Mouse (Mus musculus) lung, embryonic 14.5 days (tissue): Measurements from ENCODE around the gene Qpct. TPM values are rescaled to one million over a fixed set of nuclear protein-coding genes. Genes with fewer than 3 reads are reported as not detected.

Experiments used
- ATAC-seq: fragments of 200-750 bp; cut with Nextera tagmentation; 2 replicates; pipeline ENCODE4 v1.8.0; 2017; ENCODE audit warnings: mild to moderate bottlenecking, moderate TSS enrichment, moderate library complexity; ENCODE audit not compliant: insufficient read depth
- DNase-seq: peaks from one replicate; pipeline ENCODE4 v3.0.0-alpha.2; 2015
- H3K27ac ChIP-seq: fragments of 300-500 bp; sonication (generic); 2 replicates; pipeline ENCODE4 v1.5.1; 2014; ENCODE audit warnings: low read depth, mild to moderate bottlenecking, moderate library complexity
- H3K27me3 ChIP-seq: fragments of 300-500 bp; sonication (generic); 2 replicates; pipeline ENCODE4 v1.6.1; 2014; ENCODE audit warnings: low read length, control low read depth; ENCODE audit not compliant: insufficient read depth
- H3K36me3 ChIP-seq: fragments of 300-500 bp; sonication (generic); 2 replicates; pipeline ENCODE4 v1.6.1; 2014; ENCODE audit warnings: control low read depth; ENCODE audit not compliant: insufficient read depth
- H3K4me1 ChIP-seq: fragments of 300-500 bp; sonication (generic); 2 replicates; pipeline ENCODE4 v1.6.1; 2014; ENCODE audit warnings: antibody characterized with exemption, control low read depth; ENCODE audit not compliant: insufficient read depth
- H3K4me2 ChIP-seq: fragments of 300-500 bp; sonication (generic); 2 replicates; pipeline ENCODE4 v1.6.1; 2014; ENCODE audit warnings: mild to moderate bottlenecking
- H3K4me3 ChIP-seq: fragments of 300-500 bp; sonication (generic); 2 replicates; pipeline ENCODE4 v1.5.1; 2014; ENCODE audit warnings: low read depth, low read length
- H3K9ac ChIP-seq: fragments of 300-500 bp; sonication (generic); 2 replicates; pipeline ENCODE4 v1.6.1; 2014
- H3K9me3 ChIP-seq: fragments of 300-500 bp; sonication (generic); 2 replicates; pipeline ENCODE4 v1.6.1; 2016; ENCODE audit warnings: low read depth, low read length, control low read depth
- CTCF ChIP-seq: IDR thresholded peaks from 2 replicates; pipeline ENCODE4 v1.5.1; 2016; ENCODE audit warnings: antibody characterized with exemption, low read depth
- WGBS: fragments of 180-500 bp; shearing (Covaris S2); extraction: QIAGEN DNeasy Blood & Tissue Kit; methylation state at CpG from one replicate; pipeline ENCODE4 v1.1.7; 2014; 5-methylcytosine and 5-hydroxymethylcytosine counted together
- polyA plus RNA-seq: library from polyadenylated mRNA; unstranded; fragments of >200 nt; fragmentation: Nextera tagmentation; extraction: Ambion mirVana; gene quantifications from 2 replicates; pipeline ENCODE4 v1.2.1, GENCODE M21; 2014

Qpct gene
- polyA plus RNA-seq, 1 experiment from 2014 or later, result 8.0 TPM

DNA sequence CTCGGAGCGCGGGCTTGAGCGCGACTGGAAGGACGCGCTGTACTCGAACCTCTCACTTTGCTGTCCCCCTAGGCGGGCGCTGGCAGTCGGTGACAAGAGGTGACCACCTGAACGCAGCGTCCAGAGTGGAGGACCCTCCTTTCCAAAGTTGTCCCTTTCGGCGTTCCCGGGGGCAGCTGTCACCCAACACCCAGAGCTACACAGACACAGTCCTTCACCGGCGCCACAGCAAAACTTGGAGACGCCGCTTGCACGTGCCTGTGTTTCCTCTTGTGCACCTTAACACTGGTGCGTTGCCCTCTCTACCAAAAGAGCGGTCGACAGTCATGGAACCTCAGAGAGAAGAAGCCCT is 30.7 kb upstream of the Qpct start:
- no peak for TF ChIP-seq CTCF
- Histone ChIP-seq H3K27me3 (no peaks in the 10 kb centered on the region), H3K9ac (peak overlapping the region; percentile 91), H3K4me3 (peak overlapping the region; percentile 83), H3K36me3 (no peaks in the 10 kb centered on the region), H3K27ac (peak overlapping the region; percentile 93), H3K4me1 (peaks cover 10% of the 10 kb centered on the region), H3K9me3 (no peaks in the 10 kb centered on the region), H3K4me2 (peak overlapping the region; percentile 82)
- DNase-seq (no peak), ATAC-seq (peak; percentile 65)
- WGBS, result under 1% methylated on average over 24 of the region's 24 CpGs

DNA sequence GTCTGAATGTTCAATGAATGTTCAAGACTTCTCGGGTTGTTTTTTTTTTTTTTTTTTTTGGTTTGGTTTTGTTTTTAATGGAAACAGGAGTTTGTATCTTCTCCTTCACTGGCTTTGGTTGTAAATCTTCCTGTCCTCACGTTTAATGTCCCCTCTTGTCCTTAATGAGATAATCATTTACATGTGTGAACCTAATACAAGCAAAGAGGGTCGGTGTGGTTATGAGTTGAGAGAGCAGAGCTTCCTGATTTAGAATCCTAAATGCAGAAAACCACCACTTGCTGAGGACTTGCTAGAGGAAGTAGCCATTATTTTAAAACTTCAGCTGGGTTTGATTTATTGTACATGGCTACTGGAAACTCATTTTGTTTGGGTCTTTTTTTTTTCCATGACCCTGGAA is 29.0 kb upstream of the Qpct start:
- 44% methylated on average over 3 of the region's 3 CpGs for WGBS
- DNase-seq, result no peak
- H3K27me3 ChIP-seq, result no peaks in the 10 kb centered on the region
- no peak for ATAC-seq
- H3K27ac ChIP-seq, result no peak overlapping the region
- no peak for TF ChIP-seq CTCF
- peaks cover 9% of the 10 kb centered on the region for H3K4me1 ChIP-seq
- H3K9ac ChIP-seq, result no peak overlapping the region
- H3K9me3 ChIP-seq, result no peaks in the 10 kb centered on the region
- no peak overlapping the region for H3K4me2 ChIP-seq
- H3K4me3 ChIP-seq, result no peak overlapping the region
- no peaks in the 10 kb centered on the region for H3K36me3 ChIP-seq

GRCm38 (mm10) chr17:79024544-79024943 is 27.2 kb upstream of the Qpct start:
- Histone ChIP-seq H3K4me1 (no peaks in the 10 kb centered on the region), H3K27ac (no peak overlapping the region), H3K4me3 (no peak overlapping the region), H3K36me3 (no peaks in the 10 kb centered on the region), H3K4me2 (no peak overlapping the region), H3K9ac (no peak overlapping the region), H3K27me3 (no peaks in the 10 kb centered on the region), H3K9me3 (no peaks in the 10 kb centered on the region)
- TF ChIP-seq CTCF, result no peak
- DNase-seq (no peak), ATAC-seq (no peak)
- WGBS, result 58% methylated on average over 4 of the region's 4 CpGs

DNA sequence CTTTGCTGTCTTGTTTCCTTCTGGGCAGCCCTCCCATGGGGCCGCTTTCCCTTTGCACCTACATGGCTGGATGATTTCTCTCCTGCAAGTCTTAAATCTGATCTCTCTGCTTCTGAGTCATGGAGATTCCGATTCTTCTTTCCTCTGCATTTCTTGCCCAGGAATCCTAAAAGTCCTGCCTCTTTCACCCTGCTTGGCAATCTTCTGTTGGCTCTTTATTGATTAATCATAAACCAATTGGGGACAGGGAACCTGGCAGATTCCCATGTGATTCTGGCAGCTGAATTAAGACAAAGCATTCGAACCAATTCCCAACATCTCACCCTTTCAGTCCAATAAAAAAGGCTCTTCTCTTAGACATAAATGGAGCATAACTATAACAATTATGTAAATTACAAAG is 22.5 kb upstream of the Qpct start:
- H3K27ac ChIP-seq, result no peak overlapping the region
- H3K9ac ChIP-seq, result no peak overlapping the region
- H3K4me2 ChIP-seq, result no peak overlapping the region
- no peak for DNase-seq
- no peaks in the 10 kb centered on the region for H3K4me1 ChIP-seq
- no peaks in the 10 kb centered on the region for H3K9me3 ChIP-seq
- H3K36me3 ChIP-seq, result no peaks in the 10 kb centered on the region
- no peak overlapping the region for H3K4me3 ChIP-seq
- ATAC-seq, result no peak
- no peak for TF ChIP-seq CTCF
- 72% methylated on average over 3 of the region's 3 CpGs for WGBS
- no peaks in the 10 kb centered on the region for H3K27me3 ChIP-seq

GRCm38 (mm10) chr17:79031569-79031968 is 20.1 kb upstream of the Qpct start:
- Histone ChIP-seq H3K9me3 (no peaks in the 10 kb centered on the region), H3K27ac (no peak overlapping the region), H3K36me3 (no peaks in the 10 kb centered on the region), H3K9ac (no peak overlapping the region), H3K27me3 (no peaks in the 10 kb centered on the region), H3K4me2 (no peak overlapping the region), H3K4me1 (no peaks in the 10 kb centered on the region), H3K4me3 (no peak overlapping the region)
- WGBS, result 82% methylated on average over 5 of the region's 5 CpGs
- no peak for DNase-seq
- no peak for ATAC-seq
- TF ChIP-seq CTCF, result no peak

DNA sequence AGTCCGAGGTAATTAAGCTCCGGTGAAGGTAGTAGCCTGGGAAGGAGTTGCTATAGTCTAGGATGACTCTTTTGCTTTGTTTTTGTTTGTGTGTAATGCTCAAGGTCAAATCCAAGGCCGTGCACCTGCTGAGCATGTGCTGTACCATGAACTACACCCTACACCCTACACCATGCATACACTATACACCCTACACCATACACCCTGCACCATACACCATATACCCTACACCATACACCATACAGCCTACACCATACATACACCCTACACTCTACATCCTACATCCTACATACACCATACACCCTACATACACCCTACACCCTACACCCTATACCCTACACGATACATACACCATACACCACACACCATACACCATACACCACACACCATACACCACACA is 18.9 kb upstream of the Qpct start:
- no peak overlapping the region for H3K27ac ChIP-seq
- H3K4me2 ChIP-seq, result no peak overlapping the region
- H3K27me3 ChIP-seq, result no peaks in the 10 kb centered on the region
- H3K9ac ChIP-seq, result no peak overlapping the region
- no peaks in the 10 kb centered on the region for H3K4me1 ChIP-seq
- ATAC-seq, result no peak
- no peaks in the 10 kb centered on the region for H3K36me3 ChIP-seq
- WGBS, result 78% methylated on average over 4 of the region's 4 CpGs
- TF ChIP-seq CTCF, result no peak
- H3K9me3 ChIP-seq, result no peaks in the 10 kb centered on the region
- no peak for DNase-seq
- H3K4me3 ChIP-seq, result no peak overlapping the region

GRCm38 (mm10) chr17:79039660-79040059 is 12.0 kb upstream of the Qpct start:
- Histone ChIP-seq H3K9me3 (no peaks in the 10 kb centered on the region), H3K36me3 (no peaks in the 10 kb centered on the region), H3K27ac (no peak overlapping the region), H3K4me3 (no peak overlapping the region), H3K4me1 (no peaks in the 10 kb centered on the region), H3K4me2 (no peak overlapping the region), H3K27me3 (no peaks in the 10 kb centered on the region), H3K9ac (no peak overlapping the region)
- DNase-seq (no peak), ATAC-seq (no peak)
- TF ChIP-seq CTCF, result no peak

DNA sequence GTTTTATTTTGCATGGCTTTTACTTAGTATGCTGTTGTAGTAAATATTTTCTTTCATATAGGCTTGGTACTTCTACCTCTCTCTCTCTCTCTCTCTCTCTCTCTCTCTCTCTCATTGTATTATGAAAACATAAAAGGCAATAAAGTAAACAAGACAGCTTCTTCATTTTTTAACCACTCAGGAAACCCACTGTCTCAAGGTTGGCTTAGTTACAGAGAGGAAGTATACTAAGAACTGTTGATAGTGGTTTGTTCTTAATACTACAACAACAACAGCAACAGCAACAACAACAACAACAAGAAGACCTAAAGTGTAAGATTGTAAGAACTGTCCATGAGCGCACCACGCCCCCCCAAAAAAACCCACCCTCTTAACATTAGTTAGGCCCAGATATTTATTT is 8.0 kb upstream of the Qpct start:
- H3K4me3 ChIP-seq, result no peak overlapping the region
- 90% methylated on average over 2 of the region's 2 CpGs for WGBS
- H3K27me3 ChIP-seq, result no peaks in the 10 kb centered on the region
- H3K4me1 ChIP-seq, result no peaks in the 10 kb centered on the region
- TF ChIP-seq CTCF, result no peak
- H3K9ac ChIP-seq, result no peak overlapping the region
- no peaks in the 10 kb centered on the region for H3K36me3 ChIP-seq
- DNase-seq (no peak), ATAC-seq (no peak)
- H3K27ac ChIP-seq, result no peak overlapping the region
- no peaks in the 10 kb centered on the region for H3K9me3 ChIP-seq
- no peak overlapping the region for H3K4me2 ChIP-seq
